Mouse (Mus musculus) liver, embryonic 14.5 days (tissue): ENCODE measurements around the gene Agps. TPM values are rescaled to one million over a fixed set of nuclear protein-coding genes. Genes with fewer than 3 reads are reported as not detected.

Source experiments
- ATAC-seq: fragments of 200-750 bp; cut with Nextera tagmentation; 2 replicates; pipeline ENCODE4 v1.8.0; 2017; ENCODE audit warnings: moderate number of reproducible peaks, mild to moderate bottlenecking, moderate library complexity; ENCODE audit not compliant: insufficient read depth
- DNase-seq, 3 experiments: peaks; one replicate each; pipeline ENCODE4 v3.0.0-alpha.2; 2012 to 2013; ENCODE audit warnings: low read depth in 3 of 3, low spot score in 3 of 3
- H3K27ac ChIP-seq: fragments of 300-500 bp; sonication (generic); 2 replicates; pipeline ENCODE4 v1.5.1; 2014; ENCODE audit warnings: moderate library complexity, mild to moderate bottlenecking, control low read depth, inconsistent platforms
- H3K27me3 ChIP-seq: fragments of 300-500 bp; sonication (generic); 2 replicates; pipeline ENCODE4 v1.6.1; 2014; ENCODE audit warnings: mild to moderate bottlenecking, low read length, moderate library complexity; ENCODE audit not compliant: control insufficient read depth, insufficient read depth
- H3K36me3 ChIP-seq: fragments of 300-500 bp; sonication (generic); replicated peaks from 2 replicates; pipeline ENCODE4 v1.6.1; 2014; ENCODE audit warnings: low read depth; ENCODE audit not compliant: control insufficient read depth, insufficient read depth
- H3K4me1 ChIP-seq, 2 experiments: fragments of 200-500 bp in 1 of 2; fragments of 300-500 bp in 1 of 2; sonication (generic) in 1 of 2; replicated peaks; 2 replicates each; pipeline ENCODE4 v1.6.1; 2012 to 2014; ENCODE audit warnings: antibody characterized with exemption in 1 of 2, inconsistent platforms in 1 of 2, low read length in 1 of 2; ENCODE audit not compliant: control insufficient read depth in 2 of 2, insufficient read depth in 2 of 2
- H3K4me2 ChIP-seq: fragments of 300-500 bp; sonication (generic); 2 replicates; pipeline ENCODE4 v1.6.1; 2014; ENCODE audit warnings: low read depth, mild to moderate bottlenecking, control low read depth, moderate library complexity
- H3K4me3 ChIP-seq, 2 experiments: fragments of 200-500 bp in 1 of 2; fragments of 300-500 bp in 1 of 2; sonication (generic) in 1 of 2; 2 replicates each; pipeline ENCODE4 v1.5.1; 2012 to 2014; ENCODE audit warnings: low read depth in 2 of 2, low read length in 2 of 2, mild to moderate bottlenecking in 2 of 2, control low read depth in 1 of 2, inconsistent platforms in 1 of 2, moderate library complexity in 1 of 2; ENCODE audit not compliant: insufficient read depth in 1 of 2
- H3K9ac ChIP-seq: fragments of 300-500 bp; sonication (generic); replicated peaks from 2 replicates; pipeline ENCODE4 v1.6.1; 2014; ENCODE audit warnings: mild to moderate bottlenecking, control low read depth, moderate library complexity
- H3K9me3 ChIP-seq: fragments of 300-500 bp; sonication (generic); 2 replicates; pipeline ENCODE4 v1.6.1; 2016; ENCODE audit warnings: low read length, mixed read lengths; ENCODE audit not compliant: control insufficient read depth
- CTCF ChIP-seq: IDR thresholded peaks from 2 replicates; pipeline ENCODE4 v1.5.1; 2016; ENCODE audit warnings: antibody characterized with exemption, low read depth, control low read depth
- EP300 ChIP-seq: IDR thresholded peaks from 2 replicates; pipeline ENCODE4 v1.6.1; 2016; ENCODE audit warnings: antibody characterized with exemption, low read depth
- WGBS: fragments of 180-500 bp; shearing (Covaris S2); extraction: QIAGEN DNeasy Blood & Tissue Kit; methylation state at CpG from one replicate; pipeline ENCODE4 v1.1.7; 2014; ENCODE audit not compliant: insufficient replicate concordance; 5-methylcytosine and 5-hydroxymethylcytosine counted together
- polyA plus RNA-seq, 2 experiments: library from polyadenylated mRNA; depleted of rRNA in 1 of 2; stranded (reverse) in 1 of 2; unstranded in 1 of 2; fragments of >200 nt; fragmentation: Nextera tagmentation in 1 of 2; extraction: Ambion mirVana in 1 of 2; gene quantifications; 2 replicates each; pipeline versions ENCODE4 v1.2.1 to v1.2.3; 2012 to 2014

Agps gene
- polyA plus RNA-seq, 2 experiments: 5.6 to 13.8 TPM

GRCm38 (mm10) chr2:75791561-75792308 lies 40.2 kb upstream of the Agps start:
- peak; percentile 41 for TF ChIP-seq CTCF
- TF ChIP-seq EP300: no peak
- H3K36me3 ChIP-seq: no peaks in the 10 kb centered on the region
- DNase-seq (no peak), ATAC-seq (peak; percentile 48; the same call in 1 of the 2 replicates)
- H3K27me3 ChIP-seq: no peaks in the 10 kb centered on the region
- peaks cover 0 to 4% of the 10 kb centered on the region in 2 experiments; a peak in 2 of 4 replicates for H3K4me1 ChIP-seq
- H3K4me3 ChIP-seq: peak overlapping the region in 1 of 2 experiments; percentile 35; a peak in 3 of 4 replicates
- H3K27ac ChIP-seq: no peak overlapping the region
- H3K9ac ChIP-seq: no peak overlapping the region
- WGBS: 22% methylated on average over 18 of the region's 18 CpGs
- H3K9me3 ChIP-seq: no peaks in the 10 kb centered on the region
- peak overlapping the region; percentile 44 for H3K4me2 ChIP-seq

- H3K9ac ChIP-seq: no peak overlapping the region
- no peak overlapping the region for H3K27ac ChIP-seq
- no peaks in the 10 kb centered on the region for H3K27me3 ChIP-seq
- H3K4me2 ChIP-seq: peak overlapping the region; percentile 44
- DNase-seq (peak; percentile 36 to 57 (median 47)), ATAC-seq (peak; percentile 65; the same call in 1 of the 2 replicates)
- no peaks in the 10 kb centered on the region for H3K36me3 ChIP-seq
- TF ChIP-seq CTCF (no peak), EP300 (no peak)
- no peaks in the 10 kb centered on the region for H3K9me3 ChIP-seq
- H3K4me3 ChIP-seq: no peak overlapping the region
- WGBS: 19% methylated on average over 12 of the region's 12 CpGs
- H3K4me1 ChIP-seq: peaks cover 0 to 4% of the 10 kb centered on the region in 2 experiments; a peak in 2 of 4 replicates
These were observed 39.4 kb upstream of the Agps start for GRCm38 (mm10) chr2:75792377-75793203.

- ATAC-seq (no peak), DNase-seq (no peak)
- Histone ChIP-seq H3K9ac (no peak overlapping the region), H3K36me3 (no peaks in the 10 kb centered on the region), H3K4me3 (no peak overlapping the region), H3K9me3 (no peaks in the 10 kb centered on the region), H3K4me1 (peaks cover 0 to 4% of the 10 kb centered on the region in 2 experiments; a peak in 2 of 4 replicates), H3K27ac (no peak overlapping the region), H3K4me2 (no peak overlapping the region), H3K27me3 (no peaks in the 10 kb centered on the region)
- TF ChIP-seq CTCF (no peak), EP300 (no peak)
- WGBS: 53% methylated on average over 2 of the region's 2 CpGs
These were observed 35.8 kb upstream of the Agps start for GRCm38 (mm10) chr2:75796181-75796580.

GRCm38 (mm10) chr2:75798434-75798970 lies 33.5 kb upstream of the Agps start:
- Histone ChIP-seq H3K4me1 (no peaks in the 10 kb centered on the region), H3K4me2 (no peak overlapping the region), H3K27ac (no peak overlapping the region), H3K36me3 (no peaks in the 10 kb centered on the region), H3K9me3 (no peaks in the 10 kb centered on the region), H3K9ac (no peak overlapping the region), H3K27me3 (no peaks in the 10 kb centered on the region), H3K4me3 (no peak overlapping the region)
- ATAC-seq (no peak), DNase-seq (no peak)
- no peak for TF ChIP-seq EP300
- no peak for TF ChIP-seq CTCF
- WGBS: 56% methylated on average over 4 of the region's 4 CpGs
